Mouse (Mus musculus) C2C12 (cell line): ENCODE data around the gene Slc44a5. TPM values are rescaled to one million over a fixed set of nuclear protein-coding genes. Genes with fewer than 3 reads are reported as not detected.

Source experiments
- polyA plus RNA-seq: library from polyadenylated mRNA; unstranded; fragments of >200 nt; fragmentation: generic; extraction: Trizol; gene quantifications from one replicate; pipeline ENCODE4 v1.2.1, GENCODE M21; 2012; ENCODE audit warnings: missing spikeins

The Slc44a5 gene
- polyA plus RNA-seq, 1 experiment, result 0.06 TPM

Other genes starting within 250 kb of the Slc44a5 start
- not detected for gene St6galnac3, start 248.3 kb upstream of the Slc44a5 start, polyA plus RNA-seq
- gene Asb17, start 129.2 kb upstream of the Slc44a5 start, polyA plus RNA-seq, result 0.02 TPM
- 0.02 TPM for gene Msh4, start 67.3 kb upstream of the Slc44a5 start, polyA plus RNA-seq
- gene Rabggtb, start 60.4 kb upstream of the Slc44a5 start, polyA plus RNA-seq, result 65.9 TPM
- 26.0 TPM for gene Acadm, start 28.8 kb upstream of the Slc44a5 start, polyA plus RNA-seq